Mouse (Mus musculus) embryo, embryonic 11 days (tissue): ENCODE results near the gene Arl4c.

Experiments used
- DNase-seq: peaks from one replicate; pipeline ENCODE4 v3.0.0-alpha.2; 2015

Gene Arl4c

GRCm38 (mm10) chr1:88699856-88700791 lies 1.9 kb downstream of the Arl4c start:
- peak; percentile 76 for DNase-seq

- DNase-seq, result peak; percentile 83
These were observed 2.6 kb downstream of the Arl4c start for GRCm38 (mm10) chr1:88699401-88699800.

GRCm38 (mm10) chr1:88698926-88699325 lies 3.1 kb downstream of the Arl4c start:
- DNase-seq, result peak; percentile 39

GRCm38 (mm10) chr1:88698131-88698530 lies 3.9 kb downstream of the Arl4c start:
- no peak for DNase-seq

GRCm38 (mm10) chr1:88696408-88696807 lies 5.6 kb downstream of the Arl4c start:
- DNase-seq, result no peak

- DNase-seq, result no peak
These were observed 7.7 kb downstream of the Arl4c start for GRCm38 (mm10) chr1:88694353-88694752.

GRCm38 (mm10) chr1:88692293-88692827 lies 9.7 kb downstream of the Arl4c start:
- DNase-seq, result no peak

- no peak for DNase-seq
These were observed 11.4 kb downstream of the Arl4c start for GRCm38 (mm10) chr1:88690601-88691000.

GRCm38 (mm10) chr1:88684765-88685164 lies 17.3 kb downstream of the Arl4c start:
- DNase-seq, result no peak

- DNase-seq, result no peak
These were observed 20.4 kb downstream of the Arl4c start for GRCm38 (mm10) chr1:88681596-88681995.

- no peak for DNase-seq
These were observed 21.2 kb downstream of the Arl4c start for GRCm38 (mm10) chr1:88680804-88681203.

GRCm38 (mm10) chr1:88678231-88678739 lies 23.7 kb downstream of the Arl4c start:
- no peak for DNase-seq

- peak; percentile 12 for DNase-seq
These were observed 31.2 kb downstream of the Arl4c start for GRCm38 (mm10) chr1:88670807-88671206.

GRCm38 (mm10) chr1:88668846-88669810 lies 32.9 kb downstream of the Arl4c start:
- DNase-seq, result peak; percentile 64

- DNase-seq, result peak; percentile 53
These were observed 33.7 kb downstream of the Arl4c start for GRCm38 (mm10) chr1:88668353-88668752.

- no peak for DNase-seq
These were observed 37.4 kb downstream of the Arl4c start for GRCm38 (mm10) chr1:88664623-88665022.

GRCm38 (mm10) chr1:88662736-88663135 lies 39.3 kb downstream of the Arl4c start:
- no peak for DNase-seq

GRCm38 (mm10) chr1:88661209-88661608 lies 40.8 kb downstream of the Arl4c start:
- DNase-seq, result no peak

GRCm38 (mm10) chr1:88658290-88658857 lies 43.6 kb downstream of the Arl4c start:
- no peak for DNase-seq

GRCm38 (mm10) chr1:88656096-88656480 lies 45.9 kb downstream of the Arl4c start:
- DNase-seq, result no peak

GRCm38 (mm10) chr1:88655473-88656095 lies 46.4 kb downstream of the Arl4c start:
- no peak for DNase-seq
